Mouse (Mus musculus) central nervous system, embryonic 18 days (tissue): ENCODE results near the gene Copa. TPM values are rescaled to one million over a fixed set of nuclear protein-coding genes. Genes with fewer than 3 reads are reported as not detected.

ENCODE experiments used
- polyA plus RNA-seq: library from polyadenylated mRNA; depleted of rRNA; stranded (reverse); fragments of >200 nt; gene quantifications from 2 replicates; pipeline ENCODE4 v1.2.3, GENCODE M21; 2012; rRNA removed

Copa gene
- 96.4 and 100 TPM in 2 replicates for polyA plus RNA-seq

GRCm38 (mm10) chr1:172082101-172082898 is at the start of gene Copa, which contains the start of gene Ncstn:
Gene Copa (plus strand): TSS chr1:172082529.
Gene Ncstn (minus strand): TSS chr1:172082795.

GRCm38 (mm10) chr1:172057491-172057921 is 24.8 kb upstream of the Copa start, which contains the start of gene Nhlh1:
Gene Nhlh1 (minus strand): TSS chr1:172057573.

GRCm38 (mm10) chr1:172126376-172127347 is 44.3 kb downstream of the Copa start, which contains the start of gene Pex19:
Gene Pex19 (plus strand): TSS chr1:172126755.

GRCm38 (mm10) chr1:172147835-172148278 is 65.5 kb downstream of the Copa start, which contains the start of gene Dcaf8:
Gene Dcaf8 (plus strand): TSS chr1:172148084.

Other genes starting within 250 kb of the Copa start
- 0.70 and 0.84 TPM in 2 replicates for gene Cd84, start 242.8 kb upstream of the Copa start, polyA plus RNA-seq
- 0.03 and 0.05 TPM in 2 replicates for gene Gm10521, start 186.9 kb upstream of the Copa start, polyA plus RNA-seq
- gene Slamf6, start 165.0 kb upstream of the Copa start, polyA plus RNA-seq = 0.01 TPM in 1 of 2 replicates, not detected in the other
- 38.5 and 45.1 TPM in 2 replicates for gene Vangl2, start 54.1 kb upstream of the Copa start, polyA plus RNA-seq
- 1.7 and 3.4 TPM in 2 replicates for gene Nhlh1, start 25.0 kb upstream of the Copa start, polyA plus RNA-seq
- gene Ncstn, start 266 bp downstream of the Copa start, polyA plus RNA-seq = 100 and 107 TPM in 2 replicates
- 92.1 and 95.3 TPM in 2 replicates for gene Pex19, start 44.2 kb downstream of the Copa start, polyA plus RNA-seq
- gene Dcaf8, start 65.6 kb downstream of the Copa start, polyA plus RNA-seq = 66.5 and 69.7 TPM in 2 replicates
- gene Pea15a, start 124.3 kb downstream of the Copa start, polyA plus RNA-seq = 369 and 373 TPM in 2 replicates
- gene Casq1, start 137.3 kb downstream of the Copa start, polyA plus RNA-seq = 3.2 and 11.4 TPM in 2 replicates
- 0.07 and 0.09 TPM in 2 replicates for gene Atp1a4, start 175.9 kb downstream of the Copa start, polyA plus RNA-seq
- 112 and 125 TPM in 2 replicates for gene Igsf8, start 179.1 kb downstream of the Copa start, polyA plus RNA-seq
- 111 and 114 TPM in 2 replicates for gene Atp1a2, start 215.5 kb downstream of the Copa start, polyA plus RNA-seq
- 11.7 and 11.8 TPM in 2 replicates for gene Kcnj9, start 246.8 kb downstream of the Copa start, polyA plus RNA-seq